Mouse (Mus musculus): ENCODE measurements around the gene Myo15b. TPM values are rescaled to one million over a fixed set of nuclear protein-coding genes. Genes with fewer than 3 reads are reported as not detected.

Gene Myo15b
- polyA plus RNA-seq, 1 experiment from 2014 or later, result 0.46 TPM

DNA sequence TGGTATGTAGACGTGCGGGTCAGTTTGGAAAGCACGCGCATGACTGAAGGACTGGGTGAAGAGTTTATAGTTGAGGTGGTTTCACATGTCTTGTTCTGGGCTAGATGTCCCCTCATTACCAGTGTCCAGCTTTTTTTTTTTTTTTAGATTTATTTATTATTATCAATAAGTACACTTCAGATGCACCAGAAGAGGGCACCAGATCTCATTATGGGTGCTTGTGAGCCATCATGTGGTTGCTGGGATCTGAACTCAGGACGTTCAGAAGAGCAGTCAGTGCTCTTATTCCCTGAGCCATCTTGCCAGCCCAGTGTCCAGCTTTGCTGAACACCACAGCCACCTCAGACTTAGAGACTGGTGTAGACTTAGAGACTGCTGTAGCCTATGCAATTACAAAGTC, 40.9 kb upstream of the Myo15b start:
- Histone ChIP-seq H3K36me3 (peaks cover 51% of the 10 kb centered on the region), H3K27ac (no peak overlapping the region), H3K27me3 (no peaks in the 10 kb centered on the region), H3K4me3 (replicated peaks) (no peak overlapping the region), H3K9me3 (replicated peaks) (no peaks in the 10 kb centered on the region), H3K4me2 (no peak overlapping the region), H3K9ac (no peak overlapping the region), H3K4me1 (replicated peaks) (peaks cover 29% of the 10 kb centered on the region)
- ATAC-seq (ENCODE audit: low read depth), result no peak
- DNase-seq, result no peak
- 87% methylated on average over 5 of the region's 5 CpGs for WGBS (ENCODE audit: insufficient replicate concordance)

DNA sequence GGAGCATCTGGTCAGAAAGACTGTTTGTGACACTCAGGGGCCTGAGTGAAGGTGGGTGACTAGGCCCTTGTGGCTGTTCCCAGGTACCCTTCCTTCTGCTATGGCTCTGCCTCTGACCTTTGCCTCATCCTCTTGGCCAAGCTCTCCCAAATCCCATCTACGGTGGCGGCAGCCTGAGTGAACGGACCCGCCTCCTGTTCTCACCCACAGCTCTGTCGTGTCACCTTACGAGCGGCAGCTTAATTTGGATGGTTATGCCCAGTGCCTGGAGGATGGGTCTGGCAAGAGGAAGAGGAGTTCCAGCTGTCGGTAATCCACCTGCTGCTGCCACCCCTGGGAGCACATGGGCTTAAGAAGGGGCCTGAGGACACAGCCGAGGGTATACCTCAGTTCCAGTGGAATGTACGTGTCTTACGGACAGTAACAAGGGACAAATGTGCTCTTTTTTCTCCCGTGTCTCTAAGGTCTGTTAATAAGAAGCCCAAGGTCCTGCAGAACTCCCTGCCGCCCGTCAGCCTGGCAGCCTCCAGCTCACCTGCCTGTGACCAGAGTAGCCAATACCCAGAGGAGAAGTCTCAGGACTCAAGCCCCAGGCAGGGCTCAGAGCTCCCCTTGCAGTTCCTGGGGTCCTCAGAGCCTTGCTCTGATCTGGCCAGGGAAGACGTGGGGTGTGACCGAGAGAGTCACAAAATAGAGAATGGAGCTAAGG, 38.1 kb upstream of the Myo15b start:
- H3K4me3 ChIP-seq (replicated peaks), result no peak overlapping the region
- no peak for ATAC-seq (ENCODE audit: low read depth)
- no peaks in the 10 kb centered on the region for H3K9me3 ChIP-seq (replicated peaks)
- peaks cover 33% of the 10 kb centered on the region for H3K4me1 ChIP-seq (replicated peaks)
- no peak for DNase-seq
- no peak overlapping the region for H3K4me2 ChIP-seq
- WGBS (ENCODE audit: insufficient replicate concordance), result 89% methylated on average over 16 of the region's 16 CpGs
- H3K27me3 ChIP-seq, result no peaks in the 10 kb centered on the region
- H3K27ac ChIP-seq, result no peak overlapping the region
- H3K36me3 ChIP-seq, result peaks cover 55% of the 10 kb centered on the region
- peak overlapping the region; percentile 19; the same call in 1 of the 2 replicates for H3K9ac ChIP-seq

DNA sequence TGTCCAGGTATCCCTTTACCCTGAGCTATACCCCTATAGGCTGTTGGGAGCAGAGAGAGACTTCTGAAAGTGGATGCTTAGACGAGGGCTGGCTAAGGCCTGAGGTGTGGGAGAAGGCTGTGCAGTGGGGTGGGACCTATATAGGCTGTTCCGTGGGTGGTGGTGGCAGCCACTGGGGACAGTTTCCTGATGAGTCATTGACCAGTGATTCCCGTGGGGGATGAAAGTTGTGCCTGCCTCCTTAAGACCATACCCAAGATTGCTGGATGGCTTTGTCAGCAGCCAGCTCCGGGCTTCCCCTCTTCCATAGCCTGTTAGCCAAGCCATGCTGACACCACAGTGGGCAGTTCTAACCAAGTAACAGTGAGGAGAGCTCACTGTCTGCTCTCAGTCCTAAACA, 37.2 kb upstream of the Myo15b start:
- Histone ChIP-seq H3K4me3 (replicated peaks) (no peak overlapping the region), H3K27ac (no peak overlapping the region), H3K9ac (no peak overlapping the region; the same call in 1 of the 2 replicates), H3K9me3 (replicated peaks) (no peaks in the 10 kb centered on the region), H3K4me1 (replicated peaks) (peaks cover 31% of the 10 kb centered on the region), H3K36me3 (peaks cover 55% of the 10 kb centered on the region), H3K27me3 (no peaks in the 10 kb centered on the region; the same call in 1 of the 2 replicates), H3K4me2 (no peak overlapping the region)
- WGBS (ENCODE audit: insufficient replicate concordance), result 66% methylated on average over 4 of the region's 4 CpGs
- ATAC-seq (ENCODE audit: low read depth) (no peak), DNase-seq (no peak)

DNA sequence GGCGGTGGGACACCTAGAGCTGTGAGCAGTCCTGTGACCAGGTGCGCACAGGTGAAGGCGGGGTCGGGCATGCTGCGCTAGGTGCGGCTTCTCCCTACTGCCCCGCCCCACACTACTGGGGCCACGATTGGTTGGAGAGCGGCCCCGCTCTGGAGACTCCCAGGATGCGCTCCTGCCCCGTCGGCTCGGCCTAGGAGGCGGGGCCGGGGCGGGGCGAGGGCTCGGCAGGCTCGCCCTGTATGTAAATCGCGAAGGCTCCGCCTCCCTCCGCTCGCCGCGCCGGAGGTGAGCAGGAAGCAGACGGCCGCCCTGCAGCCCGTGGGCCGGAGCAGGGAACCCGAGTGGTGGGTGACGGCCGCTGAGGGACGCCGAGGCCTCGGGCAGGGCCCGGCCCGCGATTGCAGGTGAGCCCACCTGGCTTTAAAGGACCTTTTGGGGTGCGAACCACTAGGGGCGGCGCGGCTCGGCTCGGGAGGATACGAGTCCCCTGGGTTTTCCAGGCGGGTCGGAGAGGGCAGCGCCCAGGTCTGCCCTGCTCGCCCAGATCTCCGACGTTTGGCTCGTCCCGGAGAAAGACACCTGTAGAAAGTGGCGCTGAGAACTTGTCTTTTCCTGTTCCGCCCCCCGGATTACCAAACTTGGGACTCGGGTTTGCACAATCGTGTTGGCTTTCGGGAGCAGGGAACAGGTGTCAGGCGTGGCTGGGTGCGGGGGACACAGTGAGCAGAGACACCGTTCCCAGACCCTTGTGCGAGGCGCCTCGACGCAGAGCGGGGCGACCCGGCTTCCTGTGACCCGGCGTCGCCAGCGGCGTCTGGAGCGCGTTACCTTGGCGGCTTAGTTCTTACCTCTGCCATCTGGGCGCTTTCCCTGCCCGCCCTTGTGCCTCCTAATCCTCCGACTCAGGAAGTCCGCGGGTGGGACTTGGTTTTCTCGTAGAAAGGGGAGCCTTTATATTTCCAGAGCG, 34.1 kb upstream of the Myo15b start, which contains the start of gene Llgl2:
Llgl2 (plus strand) TSS at position 276 of the 967 bp plus-strand sequence.
- H3K27me3 ChIP-seq, result no peaks in the 10 kb centered on the region; the same call in 1 of the 2 replicates
- ATAC-seq (ENCODE audit: low read depth) (peak; percentile 96), DNase-seq (peak; percentile 86)
- H3K4me1 ChIP-seq (replicated peaks), result peaks cover 51% of the 10 kb centered on the region
- peak within 1 kb of the TSS; percentile 88 for H3K9ac ChIP-seq
- H3K4me3 ChIP-seq (replicated peaks), result peak within 1 kb of the TSS; percentile 83
- H3K27ac ChIP-seq, result peak within 1 kb of the TSS; percentile 74
- H3K36me3 ChIP-seq, result peaks cover 34% of the 10 kb centered on the region
- no peaks in the 10 kb centered on the region for H3K9me3 ChIP-seq (replicated peaks)
- peak within 1 kb of the TSS; percentile 91 for H3K4me2 ChIP-seq
- under 1% methylated on average over 84 of the region's 87 CpGs for WGBS (ENCODE audit: insufficient replicate concordance)

DNA sequence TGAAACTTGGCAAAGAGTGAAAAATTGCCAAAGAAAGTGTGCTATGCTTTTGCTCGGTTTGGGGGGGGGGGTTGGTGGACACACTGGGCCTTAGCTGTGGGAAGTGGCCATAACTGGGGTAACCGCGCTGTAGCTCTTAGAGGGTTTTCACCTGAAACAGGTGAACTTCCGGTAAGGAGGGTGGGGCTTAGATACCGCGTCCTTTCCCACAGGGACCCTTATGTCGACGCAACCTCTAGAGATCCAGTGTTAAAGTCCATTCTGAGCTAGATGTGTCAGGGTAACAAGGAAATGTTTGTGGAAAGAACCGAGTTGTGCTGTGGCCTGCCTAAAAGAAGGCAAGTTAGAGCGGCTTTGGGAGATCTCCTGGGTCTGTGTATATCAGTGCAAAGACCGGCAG, 33.4 kb upstream of the Myo15b start:
- Histone ChIP-seq H3K9me3 (replicated peaks) (no peaks in the 10 kb centered on the region), H3K4me3 (replicated peaks) (peak overlapping the region; percentile 83), H3K4me1 (replicated peaks) (peaks cover 59% of the 10 kb centered on the region), H3K9ac (peak overlapping the region; percentile 88), H3K36me3 (peaks cover 29% of the 10 kb centered on the region), H3K27ac (no peak overlapping the region; the same call in 1 of the 2 replicates), H3K4me2 (peak overlapping the region; percentile 91), H3K27me3 (no peaks in the 10 kb centered on the region; the same call in 1 of the 2 replicates)
- DNase-seq (no peak), ATAC-seq (ENCODE audit: low read depth) (no peak)
- 19% methylated on average over 11 of the region's 11 CpGs for WGBS (ENCODE audit: insufficient replicate concordance)

DNA sequence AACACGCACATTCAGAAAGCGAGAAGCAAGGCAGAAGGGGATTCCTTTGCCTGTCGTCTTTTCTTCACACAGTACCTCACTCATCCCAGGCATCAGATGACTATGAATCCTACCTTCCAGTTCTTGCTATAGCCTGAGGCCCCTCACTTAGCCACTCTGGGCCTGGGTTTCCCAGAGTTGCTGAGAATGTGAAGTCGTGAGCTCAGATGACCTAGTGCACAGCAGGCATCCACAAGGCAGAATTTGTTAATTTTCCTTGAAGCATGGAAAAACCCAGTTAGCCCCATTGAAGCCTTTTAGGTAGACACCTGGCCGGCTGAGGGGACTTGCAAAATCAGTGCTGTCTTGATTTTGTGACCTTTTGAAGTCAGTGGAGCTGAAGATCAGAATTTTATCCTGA, 31.7 kb upstream of the Myo15b start:
- no peaks in the 10 kb centered on the region for H3K9me3 ChIP-seq (replicated peaks)
- peaks cover 75% of the 10 kb centered on the region for H3K4me1 ChIP-seq (replicated peaks)
- ATAC-seq (ENCODE audit: low read depth) (no peak), DNase-seq (no peak)
- H3K9ac ChIP-seq, result no peak overlapping the region
- H3K36me3 ChIP-seq, result peaks cover 12% of the 10 kb centered on the region
- H3K4me3 ChIP-seq (replicated peaks), result no peak overlapping the region
- H3K4me2 ChIP-seq, result no peak overlapping the region
- WGBS (ENCODE audit: insufficient replicate concordance), result 66% methylated on average over 5 of the region's 5 CpGs
- no peaks in the 10 kb centered on the region; the same call in 1 of the 2 replicates for H3K27me3 ChIP-seq
- H3K27ac ChIP-seq, result no peak overlapping the region

DNA sequence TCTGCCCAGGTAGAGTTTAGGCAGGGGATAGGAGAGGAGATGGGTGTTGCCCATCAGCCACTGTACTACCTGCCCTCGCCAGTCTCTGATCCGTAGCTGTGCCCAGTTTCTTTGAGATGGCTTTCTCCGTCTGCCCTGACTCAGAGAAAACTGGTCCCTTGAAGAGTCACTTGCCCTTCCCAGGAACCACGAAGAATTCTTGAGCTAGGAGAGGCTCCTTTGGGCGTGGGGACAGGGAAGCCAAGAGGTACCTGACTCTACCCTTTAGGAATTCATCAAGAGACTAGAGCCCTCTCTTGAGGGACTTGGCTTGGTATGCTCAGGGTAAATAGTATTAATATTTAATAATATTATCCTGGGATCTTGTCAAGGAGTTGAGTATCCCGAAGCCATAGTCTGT, 30.6 kb upstream of the Myo15b start:
- H3K4me3 ChIP-seq (replicated peaks), result no peak overlapping the region
- WGBS (ENCODE audit: insufficient replicate concordance), result 71% methylated on average over 6 of the region's 6 CpGs
- no peak overlapping the region for H3K4me2 ChIP-seq
- H3K9ac ChIP-seq, result no peak overlapping the region; the same call in 1 of the 2 replicates
- ATAC-seq (ENCODE audit: low read depth), result no peak
- no peaks in the 10 kb centered on the region for H3K9me3 ChIP-seq (replicated peaks)
- H3K36me3 ChIP-seq, result peaks cover 2% of the 10 kb centered on the region; the same call in 1 of the 2 replicates
- H3K27me3 ChIP-seq, result no peaks in the 10 kb centered on the region; the same call in 1 of the 2 replicates
- no peak overlapping the region for H3K27ac ChIP-seq
- H3K4me1 ChIP-seq (replicated peaks), result peaks cover 87% of the 10 kb centered on the region
- DNase-seq, result no peak

DNA sequence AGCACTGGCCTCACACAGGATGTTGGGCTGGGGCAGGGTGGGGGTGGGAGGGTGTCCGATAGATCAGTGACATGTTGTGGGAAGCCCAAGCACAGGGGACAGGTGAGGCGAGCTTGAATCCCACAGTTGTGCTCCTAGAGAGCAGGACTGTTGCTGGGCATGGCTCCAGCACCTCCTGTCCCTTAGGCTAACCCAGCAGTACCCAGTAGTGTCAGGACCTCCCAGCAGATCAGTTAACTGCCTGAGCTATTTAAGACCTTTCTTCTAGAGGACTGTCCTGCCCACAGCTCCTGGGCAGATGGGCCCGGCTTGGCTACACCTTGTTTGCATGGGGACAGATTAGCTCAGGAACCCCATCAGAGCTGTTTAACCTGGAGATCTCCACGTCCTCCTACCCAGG, 29.2 kb upstream of the Myo15b start:
- Histone ChIP-seq H3K27me3 (no peaks in the 10 kb centered on the region; the same call in 1 of the 2 replicates), H3K4me3 (replicated peaks) (no peak overlapping the region), H3K27ac (peak overlapping the region; percentile 25; the same call in 1 of the 2 replicates), H3K4me1 (replicated peaks) (peaks cover 93% of the 10 kb centered on the region), H3K9ac (no peak overlapping the region), H3K4me2 (no peak overlapping the region), H3K9me3 (replicated peaks) (no peaks in the 10 kb centered on the region), H3K36me3 (no peaks in the 10 kb centered on the region)
- WGBS (ENCODE audit: insufficient replicate concordance), result 49% methylated on average over 4 of the region's 4 CpGs
- DNase-seq, result no peak
- no peak for ATAC-seq (ENCODE audit: low read depth)

DNA sequence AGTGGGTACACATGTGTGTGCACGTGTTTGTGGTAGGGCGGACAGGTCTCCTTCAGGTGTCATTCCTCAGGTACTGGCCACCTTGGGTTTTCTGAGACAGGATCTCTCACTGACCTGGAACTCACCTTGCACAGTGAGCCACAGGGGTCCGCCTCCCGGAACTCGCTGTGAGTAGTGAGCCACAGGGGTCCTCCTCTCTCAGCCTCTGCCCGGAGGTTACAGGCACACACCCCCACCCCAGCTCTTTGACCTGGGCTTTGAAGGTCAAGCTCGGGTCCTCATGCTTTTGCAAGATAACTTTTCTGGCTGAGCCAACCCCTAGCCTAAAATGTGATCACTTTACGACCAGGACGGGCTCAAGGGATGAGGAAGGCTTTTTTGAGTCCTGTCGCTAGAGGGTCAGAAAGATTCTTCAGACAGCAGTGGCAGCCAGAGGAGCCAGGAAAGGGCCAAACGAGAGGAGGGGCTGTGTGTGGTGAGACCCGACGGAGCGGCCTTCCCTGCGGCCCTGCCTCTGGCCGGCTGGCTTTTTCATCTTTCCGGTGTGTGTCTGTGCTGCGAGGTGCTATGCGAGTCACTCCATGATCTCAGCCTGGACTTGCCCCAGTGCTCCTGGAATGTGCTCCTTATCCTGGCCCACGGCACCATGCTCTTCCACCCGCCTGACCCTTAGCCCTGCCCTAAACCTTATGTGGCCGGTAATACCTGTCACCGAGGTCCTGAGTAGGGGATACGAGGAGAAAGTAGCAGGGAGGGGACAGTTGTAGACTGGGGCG, 27.5 kb upstream of the Myo15b start:
- Histone ChIP-seq H3K27ac (peak overlapping the region; percentile 80), H3K36me3 (no peaks in the 10 kb centered on the region; the same call in 1 of the 2 replicates), H3K4me2 (peak overlapping the region; percentile 55), H3K4me3 (replicated peaks) (peak overlapping the region; percentile 28), H3K9me3 (replicated peaks) (no peaks in the 10 kb centered on the region), H3K27me3 (no peaks in the 10 kb centered on the region; the same call in 1 of the 2 replicates), H3K9ac (peak overlapping the region; percentile 53), H3K4me1 (replicated peaks) (peaks cover 87% of the 10 kb centered on the region)
- 38% methylated on average over 25 of the region's 25 CpGs for WGBS (ENCODE audit: insufficient replicate concordance)
- ATAC-seq (ENCODE audit: low read depth) (no peak), DNase-seq (no peak)

DNA sequence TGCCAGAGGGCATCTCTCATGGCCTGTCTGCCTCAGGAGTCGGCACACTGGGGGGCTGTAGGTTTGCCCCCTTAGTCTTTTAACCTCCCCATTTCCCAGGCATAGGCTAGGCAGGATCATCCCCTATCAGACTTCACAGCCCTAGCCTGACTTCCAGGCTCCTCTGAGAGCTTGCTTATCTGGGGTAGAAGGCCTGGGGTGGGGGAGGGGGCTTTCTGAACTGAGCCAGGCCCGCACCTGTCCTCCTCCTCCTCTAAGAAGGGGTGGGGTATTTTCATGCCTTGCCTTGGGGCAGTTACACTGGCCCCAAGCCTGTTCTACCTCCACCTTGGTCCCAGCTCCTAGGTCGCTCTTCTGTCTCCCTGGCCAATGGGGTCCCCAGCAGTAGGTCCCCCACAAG, 26.7 kb upstream of the Myo15b start:
- no peaks in the 10 kb centered on the region for H3K9me3 ChIP-seq (replicated peaks)
- no peaks in the 10 kb centered on the region for H3K27me3 ChIP-seq
- peak overlapping the region; percentile 28 for H3K4me3 ChIP-seq (replicated peaks)
- H3K4me1 ChIP-seq (replicated peaks), result peaks cover 81% of the 10 kb centered on the region
- H3K27ac ChIP-seq, result peak overlapping the region; percentile 80
- H3K4me2 ChIP-seq, result peak overlapping the region; percentile 55
- 15% methylated on average over 3 of the region's 3 CpGs for WGBS (ENCODE audit: insufficient replicate concordance)
- ATAC-seq (ENCODE audit: low read depth) (peak; percentile 73), DNase-seq (no peak)
- H3K9ac ChIP-seq, result peak overlapping the region; percentile 53
- H3K36me3 ChIP-seq, result no peaks in the 10 kb centered on the region; the same call in 1 of the 2 replicates
